Mouse (Mus musculus) megakaryocyte progenitor cell, adult 5-6 weeks (primary cell): ENCODE data around the gene Kdelc1. TPM values are rescaled to one million over a fixed set of nuclear protein-coding genes. Genes with fewer than 3 reads are reported as not detected.

ENCODE experiments used
- ATAC-seq: replicated peaks from 2 replicates; pipeline ENCODE4 v1.8.0; 2016; ENCODE audit warnings: mild to moderate bottlenecking, moderate TSS enrichment, inconsistent platforms; ENCODE audit not compliant: poor library complexity
- total RNA-seq, 2 experiments: library from RNA; stranded (forward) in 1 of 2; stranded (reverse) in 1 of 2; fragments of 157-497, 149-512 nt in 1 of 2; fragments of 200-1000 nt in 1 of 2; gene quantifications; 2 replicates each; pipeline versions ENCODE4 v1.2.3 to v1.2.4; 2015 to 2017

The Kdelc1 gene
- total RNA-seq, 2 experiments from 2014 or later, result 34.3 to 41.8 TPM

DNA sequence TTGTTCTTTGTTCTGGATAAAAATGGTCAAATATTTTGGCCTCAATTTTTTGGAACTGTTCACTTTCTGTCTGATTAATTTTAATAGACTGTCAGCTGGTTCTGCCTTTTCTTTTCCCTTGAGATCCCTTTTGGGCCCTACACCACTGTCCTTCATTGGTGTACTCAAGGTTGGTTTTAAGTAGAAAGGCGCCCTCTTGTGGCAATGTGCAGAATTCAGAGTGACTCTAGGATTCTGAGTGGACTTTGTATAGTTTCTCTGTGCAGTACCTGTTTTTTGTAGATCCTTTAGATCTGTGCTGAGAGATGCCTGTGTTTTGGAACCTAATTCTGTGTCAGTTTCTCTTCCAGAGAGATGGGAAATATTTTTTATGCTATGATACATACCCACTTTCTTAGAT, 54.0 kb downstream of the Kdelc1 start:
- peak; percentile 82 for ATAC-seq

DNA sequence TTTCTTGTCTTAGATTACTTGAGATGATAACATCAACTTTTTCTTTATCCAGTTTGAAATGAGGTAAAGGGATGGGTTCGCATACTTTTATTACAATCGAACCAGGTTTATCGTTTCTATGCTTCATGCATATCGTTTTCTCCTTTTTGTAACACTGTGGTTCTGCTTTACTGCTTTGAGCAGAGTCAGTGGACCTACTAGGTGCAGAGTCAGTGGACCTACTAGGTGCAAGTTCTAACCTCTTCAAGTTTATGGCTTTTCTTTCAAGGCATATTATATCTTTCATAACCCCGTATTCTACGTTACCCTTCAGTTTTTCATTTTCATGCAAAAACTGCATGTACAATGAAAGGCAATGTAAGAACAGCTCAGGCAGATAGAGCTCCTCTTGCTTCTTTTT, 55.2 kb downstream of the Kdelc1 start:
- ATAC-seq, result no peak

DNA sequence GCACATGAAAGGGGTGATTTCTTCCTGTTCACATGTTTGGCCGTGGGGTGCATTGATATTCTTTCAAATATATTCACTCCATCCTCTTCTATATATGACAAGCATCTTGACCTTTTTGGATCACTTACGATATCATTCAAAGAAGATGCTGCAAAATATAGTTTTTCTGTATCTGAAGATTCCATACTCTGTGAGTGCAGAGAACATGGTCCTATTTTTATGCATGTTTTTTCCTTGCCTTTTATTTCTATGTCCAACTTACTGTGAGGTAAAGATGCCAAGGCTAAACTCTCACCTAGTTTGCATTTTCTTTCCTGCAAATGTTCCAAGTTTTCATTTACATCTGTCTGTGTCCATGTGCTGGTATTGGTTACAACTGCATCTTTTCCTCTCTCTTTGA, 56.8 kb downstream of the Kdelc1 start, which contains the start of gene Gm8251:
Gene Gm8251, minus strand, starts transcription at position 101 of the 400 bp plus-strand sequence.
- ATAC-seq, result no peak

DNA sequence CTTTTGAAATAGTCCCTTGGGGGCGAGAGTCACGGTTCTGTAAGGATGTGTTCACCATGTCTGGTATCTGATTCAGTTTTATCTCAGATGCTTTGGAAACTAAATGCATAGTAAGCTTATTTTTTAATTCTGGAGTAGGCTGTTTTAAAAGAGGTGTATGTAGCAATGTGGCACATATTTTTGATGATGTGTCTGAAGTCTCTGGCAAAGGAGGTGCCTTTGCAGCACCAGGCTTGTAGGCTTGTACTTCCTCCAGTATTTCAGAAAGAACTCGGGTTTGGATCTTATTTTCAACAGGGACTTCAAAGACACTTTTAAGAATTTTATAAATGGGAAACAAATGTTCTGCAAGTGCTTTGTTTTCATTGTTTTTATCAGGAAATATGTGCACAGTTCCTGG, 60.8 kb downstream of the Kdelc1 start:
- no peak for ATAC-seq

Other genes with a start within 250 kb of the Kdelc1 start
- gene Tpp2, start 185.2 kb downstream of the Kdelc1 start, total RNA-seq (2015), result 81.2 and 93.6 TPM in 2 replicates
- 76.1 and 102 TPM in 2 replicates for gene Tpp2, start 185.2 kb downstream of the Kdelc1 start, total RNA-seq (2017)
- gene Mettl21c, start 98.8 kb downstream of the Kdelc1 start, total RNA-seq (2015), result not detected in 2 replicates
- not detected in 2 replicates for gene Mettl21c, start 98.8 kb downstream of the Kdelc1 start, total RNA-seq (2017)
- 0.51 TPM in 1 of 2 replicates, not detected in the other for gene Gm8251, start 56.9 kb downstream of the Kdelc1 start, total RNA-seq (2015)
- 0.25 and 0.51 TPM in 2 replicates for gene Gm8251, start 56.9 kb downstream of the Kdelc1 start, total RNA-seq (2017)
- 104 and 105 TPM in 2 replicates for gene Tex30, start 16.4 kb downstream of the Kdelc1 start, total RNA-seq (2015)
- gene Tex30, start 16.4 kb downstream of the Kdelc1 start, total RNA-seq (2017), result 69.6 and 78.2 TPM in 2 replicates
- 17.9 and 20.6 TPM in 2 replicates for gene Bivm, start 149 bp upstream of the Kdelc1 start, total RNA-seq (2015)
- 10.1 and 10.9 TPM in 2 replicates for gene Bivm, start 149 bp upstream of the Kdelc1 start, total RNA-seq (2017)
- gene Ercc5, start 28.9 kb upstream of the Kdelc1 start, total RNA-seq (2015), result 5.9 and 7.1 TPM in 2 replicates
- gene Ercc5, start 28.9 kb upstream of the Kdelc1 start, total RNA-seq (2017), result 6.2 and 12.7 TPM in 2 replicates
- gene Mettl21e, start 100.2 kb upstream of the Kdelc1 start, total RNA-seq (2015), result not detected in 2 replicates
- not detected in 2 replicates for gene Mettl21e, start 100.2 kb upstream of the Kdelc1 start, total RNA-seq (2017)